41 mouse cellular contexts compared by ENCODE assay signal in genomic region chr15:98740219-98740618, GRCm38 (mm10). TPM values are rescaled to one million over a fixed set of nuclear protein-coding genes. Genes with fewer than 3 reads are reported as not detected.
"Had no signal": no experiment of that assay in that cellular context is flagged by ENCODE, and none has a peak within 500 bp of the region (broad histone marks: within the 10 kb centered on the region; RNA-seq: fewer than 3 reads in every experiment).

No protein-coding gene starts in this region.

- H3K27me3 ChIP-seq: heart, embryonic 12.5 days; hindbrain, embryonic 12.5 days; intestine, embryonic 15.5 days; kidney, embryonic 15.5 days; limb, embryonic 12.5 days; liver, embryonic 13.5 days had no signal

- H3K27ac ChIP-seq: gastrocnemius, adult 2 months; heart, embryonic 10.5 days; hindbrain, embryonic 10.5 days; hindbrain, embryonic 12.5 days; hindbrain, embryonic 14.5 days; intestine, embryonic 15.5 days; kidney, embryonic 15.5 days; kidney, postnatal 0 days; left cerebral cortex, adult 2 months; limb, embryonic 10.5 days; limb, embryonic 12.5 days; liver, embryonic 13.5 days had no signal

- H3K9me3 ChIP-seq: heart, embryonic 10.5 days; heart, embryonic 12.5 days; hindbrain, embryonic 10.5 days; hindbrain, embryonic 12.5 days; intestine, embryonic 15.5 days; kidney, embryonic 15.5 days; limb, embryonic 10.5 days; limb, embryonic 12.5 days; liver, embryonic 13.5 days had no signal

- DNase-seq: gastrocnemius, adult 2 months; gastrocnemius, postnatal 10 days; gastrocnemius, postnatal 25 days; heart, adult 18-20 months; heart, postnatal 10 days; heart, postnatal 4 days; kidney, adult 2 months; kidney, adult 9 months; kidney, postnatal 14 days; kidney, postnatal 36 days; layer of hippocampus, adult 9-11 months; liver; liver, embryonic 13.5 days had no signal

- H3K4me3 ChIP-seq: gastrocnemius, adult 2 months; heart, embryonic 10.5 days; heart, embryonic 12.5 days; hindbrain, embryonic 10.5 days; hindbrain, embryonic 12.5 days; intestine, embryonic 15.5 days; kidney, embryonic 15.5 days; left cerebral cortex, adult 2 months; limb, embryonic 10.5 days; limb, embryonic 12.5 days; liver, embryonic 13.5 days had no signal

- H3K4me2 ChIP-seq: heart, embryonic 12.5 days; hindbrain, embryonic 12.5 days; hindbrain, embryonic 14.5 days; intestine, embryonic 15.5 days; kidney, embryonic 15.5 days; limb, embryonic 12.5 days; liver, embryonic 11.5 days; liver, embryonic 13.5 days had no signal

- H3K4me1 ChIP-seq: hindbrain, embryonic 10.5 days; hindbrain, embryonic 12.5 days; intestine, embryonic 15.5 days; kidney, embryonic 15.5 days; limb, embryonic 10.5 days; limb, embryonic 12.5 days had no signal

- H3K9ac ChIP-seq: heart, embryonic 12.5 days; hindbrain, embryonic 12.5 days; hindbrain, embryonic 14.5 days; intestine, embryonic 15.5 days; kidney, embryonic 15.5 days; limb, embryonic 12.5 days; liver, embryonic 13.5 days had no signal

- ATAC-seq: hindbrain, embryonic 16.5 days; inflammation-experienced regulatory T-cells, adult 6 months; intestine, embryonic 15.5 days; intestine, postnatal 0 days had no signal

RNA-seq across cellular contexts. Expression of gene Ccdc65, which starts 32.2 kb away (rescaled TPM):
- total RNA-seq: gastrocnemius, adult 2 months; gastrocnemius, postnatal 10 days; gastrocnemius, postnatal 25 days; gastrocnemius, postnatal 4 days; granulocyte monocyte progenitor cell, adult 5-6 weeks had no signal
- polyA plus RNA-seq: inflammation-experienced regulatory T-cells, adult 6 months; liver, embryonic 13.5 days had no signal

RNA-seq across cellular contexts. Expression of gene Wnt10b, which starts 37.7 kb away (rescaled TPM):
- polyA plus RNA-seq: heart, embryonic 12.5 days; heart, embryonic 14.5 days; hindbrain, embryonic 14.5 days; intestine, embryonic 15.5 days; intestine, postnatal 0 days; kidney, postnatal 0 days; liver, embryonic 11.5 days; liver, embryonic 13.5 days had no signal

RNA-seq across cellular contexts. Expression of gene Wnt1, which starts 49.4 kb away (rescaled TPM):
- total RNA-seq: gastrocnemius, postnatal 10 days; gastrocnemius, postnatal 25 days; granulocyte monocyte progenitor cell, adult 5-6 weeks; heart, adult 18-20 months; heart, adult 8-10 months; heart, postnatal 10 days; heart, postnatal 25 days; heart, postnatal 4 days; layer of hippocampus, adult 18-20 months; layer of hippocampus, adult 8-10 months; layer of hippocampus, postnatal 25 days; left cerebral cortex, postnatal 14 days; left cerebral cortex, postnatal 36 days had no signal
- polyA plus RNA-seq: heart, embryonic 10.5 days; heart, embryonic 12.5 days; heart, embryonic 14.5 days; heart, embryonic 16.5 days; intestine, embryonic 15.5 days; intestine, postnatal 0 days; kidney, adult 2 months; kidney, postnatal 0 days; large intestine, adult 2 months; limb, embryonic 10.5 days; limb, embryonic 12.5 days; limb, embryonic 14.5 days; liver, embryonic 11.5 days; liver, embryonic 13.5 days had no signal
